Mouse (Mus musculus) heart, embryonic 10.5 days (tissue): ENCODE data around the gene H2-D1. TPM values are rescaled to one million over a fixed set of nuclear protein-coding genes. Genes with fewer than 3 reads are reported as not detected.

ENCODE experiments used
- DNase-seq: peaks from one replicate; pipeline ENCODE4 v3.0.0-alpha.2; 2017; ENCODE audit warnings: low spot score
- H3K27ac ChIP-seq: fragments of 300-500 bp; sonication (generic); 2 replicates; pipeline ENCODE4 v1.5.1; 2016; ENCODE audit warnings: mild to moderate bottlenecking
- H3K27me3 ChIP-seq: fragments of 300-500 bp; sonication (generic); 2 replicates; pipeline ENCODE4 v1.6.1; 2016; ENCODE audit warnings: mild to moderate bottlenecking; ENCODE audit not compliant: poor library complexity, insufficient read depth, severe bottlenecking
- H3K36me3 ChIP-seq: fragments of 300-500 bp; sonication (generic); 2 replicates; pipeline ENCODE4 v1.6.1; 2016; ENCODE audit warnings: mild to moderate bottlenecking, moderate library complexity
- H3K4me1 ChIP-seq: fragments of 300-500 bp; sonication (generic); 2 replicates; pipeline ENCODE4 v1.6.1; 2016; ENCODE audit warnings: mild to moderate bottlenecking
- H3K4me3 ChIP-seq: fragments of 300-500 bp; sonication (generic); 2 replicates; pipeline ENCODE4 v1.5.1; 2016; ENCODE audit warnings: mild to moderate bottlenecking, moderate library complexity
- H3K9me3 ChIP-seq: fragments of 300-500 bp; sonication (generic); 2 replicates; pipeline ENCODE4 v1.6.1; 2016; ENCODE audit warnings: mild to moderate bottlenecking, moderate library complexity
- WGBS: fragments of 180-500 bp; shearing (Covaris S2); methylation state at CpG from one replicate; pipeline ENCODE4 v1.1.7; 2016; 5-methylcytosine and 5-hydroxymethylcytosine counted together
- polyA plus RNA-seq: library from polyadenylated mRNA; unstranded; fragments of >200 nt; fragmentation: Nextera tagmentation; extraction: Ambion mirVana; gene quantifications from 2 replicates; pipeline ENCODE4 v1.2.1, GENCODE M21; 2016

H2-D1 gene
- polyA plus RNA-seq, result 22.5 and 25.0 TPM in 2 replicates

- DNase-seq, result no peak
- no peaks in the 10 kb centered on the region for H3K9me3 ChIP-seq
- peaks cover 12% of the 10 kb centered on the region for H3K4me1 ChIP-seq
- peaks cover 77% of the 10 kb centered on the region for H3K27me3 ChIP-seq
- peak within 1 kb of the TSS; percentile 83 for H3K4me3 ChIP-seq
- peak within 1 kb of the TSS; percentile 73 for H3K27ac ChIP-seq
- H3K36me3 ChIP-seq, result no peaks in the 10 kb centered on the region
- 2% methylated on average over 73 of the region's 73 CpGs for WGBS
Measured at GRCm38 (mm10) chr17:35262664-35263522, at the start of gene H2-D1. H2-D1 (plus strand) TSS chr17:35262730.

- no peak overlapping the region for H3K27ac ChIP-seq
- 90% methylated on average over 5 of the region's 5 CpGs for WGBS
- DNase-seq, result no peak
- no peaks in the 10 kb centered on the region for H3K9me3 ChIP-seq
- H3K4me1 ChIP-seq, result 0 out of 2 replicates have a peak, but pooled peaks cover 5% of the 10 kb centered on the region
- H3K4me3 ChIP-seq, result no peak overlapping the region
- no peaks in the 10 kb centered on the region for H3K36me3 ChIP-seq
- no peaks in the 10 kb centered on the region for H3K27me3 ChIP-seq
Measured at GRCm38 (mm10) chr17:35213071-35213470, 49.5 kb upstream of the H2-D1 start.

- no peak for DNase-seq
- no peaks in the 10 kb centered on the region for H3K9me3 ChIP-seq
- WGBS, result 72% methylated on average over 18 of the region's 18 CpGs
- H3K36me3 ChIP-seq, result peaks cover 25% of the 10 kb centered on the region
- peak overlapping the region; percentile 73 for H3K27ac ChIP-seq
- H3K4me1 ChIP-seq, result peaks cover 38% of the 10 kb centered on the region
- H3K27me3 ChIP-seq, result no peaks in the 10 kb centered on the region
- no peak overlapping the region for H3K4me3 ChIP-seq
Measured at GRCm38 (mm10) chr17:35218516-35219193, 43.9 kb upstream of the H2-D1 start.

GRCm38 (mm10) chr17:35219601-35220041 lies 42.9 kb upstream of the H2-D1 start:
- no peaks in the 10 kb centered on the region for H3K9me3 ChIP-seq
- no peak overlapping the region for H3K4me3 ChIP-seq
- H3K27ac ChIP-seq, result peak overlapping the region; percentile 52
- 59% methylated on average over 6 of the region's 6 CpGs for WGBS
- H3K4me1 ChIP-seq, result peaks cover 38% of the 10 kb centered on the region
- no peak for DNase-seq
- H3K27me3 ChIP-seq, result no peaks in the 10 kb centered on the region
- peaks cover 26% of the 10 kb centered on the region for H3K36me3 ChIP-seq

DNA sequence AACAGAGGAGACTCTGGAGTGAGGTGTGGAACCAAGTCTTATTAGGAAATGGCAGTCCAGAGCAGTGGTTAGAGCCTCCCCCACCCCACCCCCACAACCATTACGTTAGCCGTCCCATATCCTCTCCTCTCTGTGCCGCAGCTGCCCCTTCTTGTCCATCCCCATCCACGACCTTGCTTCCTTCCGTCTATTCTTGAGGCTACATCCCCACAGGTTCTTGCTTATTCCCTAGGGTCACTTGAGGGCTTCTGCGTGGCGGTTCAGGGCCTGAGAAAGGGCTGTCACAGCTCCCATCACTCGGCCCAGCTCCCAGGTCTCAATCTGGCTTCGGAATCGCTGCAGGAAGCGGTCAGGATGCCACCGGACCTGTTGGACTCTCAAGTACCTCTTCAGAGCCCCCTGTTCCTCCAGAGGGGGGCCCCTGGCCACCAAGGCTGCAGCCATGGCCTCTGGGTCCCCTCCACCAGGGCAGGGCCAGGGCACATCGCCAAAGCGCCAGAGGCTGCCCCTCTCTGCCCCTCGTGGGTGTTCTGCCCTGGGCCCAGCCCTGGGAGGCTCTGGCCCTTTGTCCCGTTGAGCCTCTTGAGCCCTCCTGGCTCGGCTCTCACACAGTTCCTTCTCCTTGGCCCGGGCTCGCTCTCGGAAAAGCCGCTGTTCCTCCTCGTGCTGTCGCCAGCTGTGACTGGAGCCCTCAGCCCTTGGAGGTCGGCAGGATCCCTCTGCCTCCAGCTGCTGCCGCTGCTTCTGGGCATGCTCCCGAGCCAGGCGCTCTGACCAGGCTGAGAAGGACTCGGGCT lies 42.2 kb upstream of the H2-D1 start, which contains the start of gene Gm16181:
Gene Gm16181, plus strand, starts transcription at position 679 of the 797 bp plus-strand sequence.
- 73% methylated on average over 28 of the region's 28 CpGs for WGBS
- H3K4me3 ChIP-seq, result peak within 1 kb of the TSS; percentile 9; the same call in 1 of the 2 replicates
- peaks cover 38% of the 10 kb centered on the region for H3K4me1 ChIP-seq
- peaks cover 33% of the 10 kb centered on the region for H3K36me3 ChIP-seq
- H3K27ac ChIP-seq, result peak within 1 kb of the TSS; percentile 75
- no peaks in the 10 kb centered on the region for H3K9me3 ChIP-seq
- no peak for DNase-seq
- no peaks in the 10 kb centered on the region for H3K27me3 ChIP-seq

DNA sequence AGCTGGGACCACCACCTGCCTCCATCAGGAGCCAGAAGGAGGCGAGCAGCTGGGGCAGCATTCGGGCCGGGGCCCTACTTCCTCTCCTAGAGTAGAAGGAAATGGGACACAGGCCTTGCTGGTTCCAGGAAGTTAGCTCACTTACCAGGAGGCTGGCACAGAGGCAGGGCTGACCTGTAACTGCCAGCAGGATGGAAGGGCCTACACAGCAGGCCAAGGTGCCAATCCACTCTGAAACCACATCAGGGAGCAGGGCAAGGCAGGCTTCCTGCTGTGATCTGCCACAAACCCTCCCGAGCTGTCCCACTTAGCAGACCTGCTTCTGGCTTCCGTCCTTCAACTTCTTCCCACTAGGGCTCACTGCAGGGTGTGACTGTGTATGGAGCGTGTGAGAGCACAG lies 40.2 kb upstream of the H2-D1 start:
- H3K4me1 ChIP-seq, result peaks cover 38% of the 10 kb centered on the region
- peaks cover 44% of the 10 kb centered on the region for H3K36me3 ChIP-seq
- H3K4me3 ChIP-seq, result no peak overlapping the region
- DNase-seq, result no peak
- no peak overlapping the region; the same call in 1 of the 2 replicates for H3K27ac ChIP-seq
- H3K27me3 ChIP-seq, result no peaks in the 10 kb centered on the region
- no peaks in the 10 kb centered on the region for H3K9me3 ChIP-seq
- 65% methylated on average over 6 of the region's 6 CpGs for WGBS

- Histone ChIP-seq H3K27me3 (no peaks in the 10 kb centered on the region), H3K36me3 (peaks cover 66% of the 10 kb centered on the region), H3K4me3 (no peak overlapping the region), H3K9me3 (no peaks in the 10 kb centered on the region), H3K27ac (no peak overlapping the region), H3K4me1 (peaks cover 19% of the 10 kb centered on the region)
- 94% methylated on average over 4 of the region's 4 CpGs for WGBS
- no peak for DNase-seq
Measured at GRCm38 (mm10) chr17:35224641-35225040, 37.9 kb upstream of the H2-D1 start.

- 95% methylated on average over 5 of the region's 5 CpGs for WGBS
- no peaks in the 10 kb centered on the region for H3K9me3 ChIP-seq
- no peak for DNase-seq
- H3K27ac ChIP-seq, result no peak overlapping the region
- peaks cover 65% of the 10 kb centered on the region for H3K36me3 ChIP-seq
- no peaks in the 10 kb centered on the region for H3K27me3 ChIP-seq
- H3K4me1 ChIP-seq, result peaks cover 11% of the 10 kb centered on the region
- H3K4me3 ChIP-seq, result no peak overlapping the region
Measured at GRCm38 (mm10) chr17:35225456-35225855, 37.1 kb upstream of the H2-D1 start.

GRCm38 (mm10) chr17:35226561-35227046 lies 35.9 kb upstream of the H2-D1 start:
- Histone ChIP-seq H3K27me3 (no peaks in the 10 kb centered on the region), H3K36me3 (peaks cover 65% of the 10 kb centered on the region), H3K27ac (peak overlapping the region; percentile 29; the same call in 1 of the 2 replicates), H3K9me3 (no peaks in the 10 kb centered on the region), H3K4me1 (peaks cover 5% of the 10 kb centered on the region; the same call in 1 of the 2 replicates), H3K4me3 (no peak overlapping the region)
- no peak for DNase-seq
- 76% methylated on average over 14 of the region's 14 CpGs for WGBS

GRCm38 (mm10) chr17:35231022-35231421 lies 31.5 kb upstream of the H2-D1 start:
- H3K27me3 ChIP-seq, result no peaks in the 10 kb centered on the region
- H3K27ac ChIP-seq, result no peak overlapping the region
- DNase-seq, result no peak
- no peaks in the 10 kb centered on the region for H3K9me3 ChIP-seq
- peaks cover 56% of the 10 kb centered on the region for H3K36me3 ChIP-seq
- no peak overlapping the region for H3K4me3 ChIP-seq
- H3K4me1 ChIP-seq, result peaks cover 29% of the 10 kb centered on the region
- WGBS, result 93% methylated on average over 10 of the region's 10 CpGs

GRCm38 (mm10) chr17:35232043-35232442 lies 30.5 kb upstream of the H2-D1 start:
- Histone ChIP-seq H3K9me3 (no peaks in the 10 kb centered on the region), H3K4me1 (peaks cover 35% of the 10 kb centered on the region), H3K4me3 (0 out of 2 replicates have a peak overlapping the region, but pooled peaks have one; percentile 15), H3K27ac (no peak overlapping the region), H3K36me3 (peaks cover 53% of the 10 kb centered on the region), H3K27me3 (no peaks in the 10 kb centered on the region)
- 16% methylated on average over 12 of the region's 12 CpGs for WGBS
- no peak for DNase-seq

DNA sequence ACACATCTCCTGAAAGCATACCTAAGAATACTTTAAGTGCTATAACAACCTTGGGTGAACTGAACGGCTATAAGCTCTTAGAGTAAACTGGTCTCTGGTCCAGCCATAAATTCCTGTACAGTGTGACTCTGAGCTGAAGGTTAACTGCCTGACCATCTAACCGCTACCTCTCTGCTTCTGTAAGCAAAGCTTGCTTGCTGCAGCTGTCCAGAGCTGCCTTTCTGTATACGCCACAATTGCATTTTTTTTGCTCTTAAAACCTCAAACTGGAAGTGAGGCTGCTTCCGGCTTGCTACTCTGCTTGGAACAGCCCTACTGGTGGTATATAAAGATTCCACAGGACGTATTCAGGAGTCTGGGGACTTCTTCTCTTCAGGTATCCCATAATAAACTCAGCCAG lies 29.9 kb upstream of the H2-D1 start:
- Histone ChIP-seq H3K4me1 (peaks cover 35% of the 10 kb centered on the region), H3K27ac (peak overlapping the region; percentile 71), H3K4me3 (0 out of 2 replicates have a peak overlapping the region, but pooled peaks have one; percentile 15), H3K27me3 (no peaks in the 10 kb centered on the region), H3K9me3 (no peaks in the 10 kb centered on the region), H3K36me3 (peaks cover 46% of the 10 kb centered on the region)
- no peak for DNase-seq
- WGBS, result 87% methylated on average over 5 of the region's 5 CpGs
